Mouse (Mus musculus) MEL (cell line): ENCODE results near the gene Gtf2h1. TPM values are rescaled to one million over a fixed set of nuclear protein-coding genes. Genes with fewer than 3 reads are reported as not detected.

Source experiments
- DNase-seq: peaks from one replicate; pipeline ENCODE4 v3.0.0; 2011; ENCODE audit warnings: low read depth, low spot score
- H3K27ac ChIP-seq: 2 replicates; pipeline ENCODE4 v1.5.1; 2012; ENCODE audit warnings: low read depth, mild to moderate bottlenecking, control low read depth, low read length, moderate library complexity; ENCODE audit not compliant: control insufficient read depth
- H3K27me3 ChIP-seq, 2 experiments: fragments of 150-350 bp in 1 of 2; sonication (generic) in 1 of 2; 2 replicates each; pipeline ENCODE4 v1.6.1; 2012; ENCODE audit warnings: low read length in 2 of 2, mild to moderate bottlenecking in 2 of 2, improper control_type of control experiment in 1 of 2, moderate library complexity in 1 of 2; ENCODE audit not compliant: insufficient read depth in 2 of 2, control insufficient read depth in 1 of 2
- H3K36me3 ChIP-seq, 2 experiments: 2 replicates each; pipeline ENCODE4 v1.6.1; 2012 to 2014; ENCODE audit warnings: low read length in 2 of 2, improper control_type of control experiment in 1 of 2, inconsistent platforms in 1 of 2, mild to moderate bottlenecking in 1 of 2; ENCODE audit not compliant: insufficient read depth in 2 of 2, control insufficient read depth in 1 of 2
- H3K4me1 ChIP-seq, 2 experiments: fragments of 150-350 bp in 1 of 2; sonication (generic) in 1 of 2; 2 replicates each; pipeline ENCODE4 v1.6.1; 2012; ENCODE audit warnings: low read length in 2 of 2, improper control_type of control experiment in 1 of 2, mild to moderate bottlenecking in 1 of 2; ENCODE audit not compliant: insufficient read depth in 2 of 2, control insufficient read depth in 1 of 2
- H3K4me3 ChIP-seq, 2 experiments: fragments of 150-350 bp in 1 of 2; sonication (generic) in 1 of 2; 2 replicates each; pipeline ENCODE4 v1.5.1; 2012; ENCODE audit warnings: low read depth in 2 of 2, low read length in 2 of 2, mild to moderate bottlenecking in 2 of 2, moderate library complexity in 2 of 2, control low read depth in 1 of 2, improper control_type of control experiment in 1 of 2; ENCODE audit not compliant: control insufficient read depth in 1 of 2, insufficient read depth in 1 of 2
- H3K79me2 ChIP-seq: 2 replicates; pipeline ENCODE4 v1.6.1; 2012; ENCODE audit warnings: mild to moderate bottlenecking, low read length, moderate library complexity; ENCODE audit not compliant: control insufficient read depth, poor library complexity, insufficient read depth
- H3K9ac ChIP-seq: 2 replicates; pipeline ENCODE4 v1.6.1; 2012; ENCODE audit warnings: low read depth, mild to moderate bottlenecking, control low read depth, low read length, moderate library complexity; ENCODE audit not compliant: control insufficient read depth, poor library complexity, severe bottlenecking
- H3K9me3 ChIP-seq: fragments of 150-350 bp; sonication (generic); replicated peaks from 2 replicates; pipeline ENCODE4 v1.6.1; 2012; ENCODE audit warnings: mild to moderate bottlenecking, low read length, improper control_type of control experiment, moderate library complexity; ENCODE audit not compliant: insufficient read depth
- CHD1 ChIP-seq: IDR thresholded peaks from 2 replicates; pipeline ENCODE4 v1.6.1; 2012; ENCODE audit warnings: low read depth, mild to moderate bottlenecking, inconsistent platforms, low read length, improper control_type of control experiment
- CHD2 ChIP-seq: IDR thresholded peaks from 2 replicates; pipeline ENCODE4 v1.6.1; 2011; ENCODE audit warnings: low read length, improper control_type of control experiment
- ELF1 ChIP-seq: IDR thresholded peaks from 2 replicates; pipeline ENCODE4 v1.6.1; 2014; ENCODE audit warnings: low read depth, mild to moderate bottlenecking, inconsistent platforms, low read length, improper control_type of control experiment, moderate library complexity
- ETS1 ChIP-seq: IDR thresholded peaks from 2 replicates; pipeline ENCODE4 v1.6.1; 2012; ENCODE audit warnings: low read depth, mild to moderate bottlenecking, inconsistent platforms, low read length, improper control_type of control experiment, moderate library complexity
- GABPA ChIP-seq: IDR thresholded peaks from 2 replicates; pipeline ENCODE4 v1.6.1; 2012; ENCODE audit warnings: low read depth, mild to moderate bottlenecking, inconsistent platforms, low read length, improper control_type of control experiment, moderate library complexity
- GATA1 ChIP-seq: IDR thresholded peaks from 2 replicates; pipeline ENCODE4 v1.6.1; 2011; ENCODE audit warnings: low read depth, low read length, improper control_type of control experiment
- HCFC1 ChIP-seq: IDR thresholded peaks from 2 replicates; pipeline ENCODE4 v1.6.1; 2012; ENCODE audit warnings: low read depth, mild to moderate bottlenecking, inconsistent platforms, low read length, improper control_type of control experiment, moderate library complexity
- JUND ChIP-seq: IDR thresholded peaks from 2 replicates; pipeline ENCODE4 v1.6.1; 2011; ENCODE audit warnings: low read depth, mild to moderate bottlenecking, improper control_type of control experiment, low read length
- MAX ChIP-seq: IDR thresholded peaks from 2 replicates; pipeline ENCODE4 v1.6.1; 2011; ENCODE audit warnings: low read length, improper control_type of control experiment
- MAZ ChIP-seq: IDR thresholded peaks from 2 replicates; pipeline ENCODE4 v1.6.1; 2012; ENCODE audit warnings: low read depth, mild to moderate bottlenecking, inconsistent platforms, low read length, improper control_type of control experiment
- MEF2A ChIP-seq: IDR thresholded peaks from 2 replicates; pipeline ENCODE4 v1.6.1; 2014; ENCODE audit warnings: low read depth, mild to moderate bottlenecking, inconsistent platforms, low read length, improper control_type of control experiment; ENCODE audit not compliant: poor library complexity, insufficient replicate concordance, severe bottlenecking; ENCODE audit errors: extremely low read depth
- MXI1 ChIP-seq: IDR thresholded peaks from 2 replicates; pipeline ENCODE4 v1.6.1; 2011; ENCODE audit warnings: mild to moderate bottlenecking, low read depth, low read length, improper control_type of control experiment
- NELFE ChIP-seq: IDR thresholded peaks from 2 replicates; pipeline ENCODE4 v1.6.1; 2011; ENCODE audit warnings: low read depth, low read length, improper control_type of control experiment
- POLR2A ChIP-seq, 2 experiments: IDR thresholded peaks; 2 replicates each; pipeline ENCODE4 v1.6.1; 2011 to 2012; ENCODE audit warnings: low read length in 2 of 2, mild to moderate bottlenecking in 2 of 2, control low read depth in 1 of 2, improper control_type of control experiment in 1 of 2, low read depth in 1 of 2, moderate library complexity in 1 of 2; ENCODE audit not compliant: control insufficient read depth in 1 of 2, insufficient read depth in 1 of 2, poor library complexity in 1 of 2
- RAD21 ChIP-seq: IDR thresholded peaks from 2 replicates; pipeline ENCODE4 v1.6.1; 2011; ENCODE audit warnings: mild to moderate bottlenecking, low read depth, low read length, improper control_type of control experiment
- SIN3A ChIP-seq: IDR thresholded peaks from 2 replicates; pipeline ENCODE4 v1.6.1; 2012; ENCODE audit warnings: low read length, improper control_type of control experiment, inconsistent platforms
- SMC3 ChIP-seq: IDR thresholded peaks from 2 replicates; pipeline ENCODE4 v1.6.1; 2011; ENCODE audit warnings: low read depth, low read length, improper control_type of control experiment
- TAL1 ChIP-seq: IDR thresholded peaks from 2 replicates; pipeline ENCODE4 v1.6.1; 2012; ENCODE audit warnings: mild to moderate bottlenecking, inconsistent platforms, low read length, moderate library complexity, mixed read lengths
- TBP ChIP-seq: IDR thresholded peaks from 2 replicates; pipeline ENCODE4 v1.8.0; 2011; ENCODE audit warnings: low read depth, low read length, improper control_type of control experiment
- TCF12 ChIP-seq: IDR thresholded peaks from 2 replicates; pipeline ENCODE4 v1.6.1; 2014; ENCODE audit warnings: low read depth, mild to moderate bottlenecking, inconsistent platforms, low read length, improper control_type of control experiment, moderate library complexity
- USF1 ChIP-seq: IDR thresholded peaks from 2 replicates; pipeline ENCODE4 v1.6.1; 2014; ENCODE audit warnings: low read depth, mild to moderate bottlenecking, inconsistent platforms, low read length, improper control_type of control experiment, moderate library complexity
- ZKSCAN1 ChIP-seq: IDR thresholded peaks from 2 replicates; pipeline ENCODE4 v1.6.1; 2012; ENCODE audit warnings: low read depth, mild to moderate bottlenecking, inconsistent platforms, low read length, improper control_type of control experiment, moderate library complexity
- ZMIZ1 ChIP-seq: IDR thresholded peaks from 2 replicates; pipeline ENCODE4 v1.6.1; 2012; ENCODE audit warnings: low read depth, mild to moderate bottlenecking, inconsistent platforms, low read length, improper control_type of control experiment, moderate library complexity
- polyA plus RNA-seq, 2 experiments: library from polyadenylated mRNA; stranded (reverse) in 1 of 2; unstranded in 1 of 2; fragments of >175 nt in 1 of 2; fragments of >200 nt in 1 of 2; gene quantifications; 2 replicates each; pipeline versions ENCODE4 v1.2.1 to v1.2.4; 2012; ENCODE audit warnings: low replicate concordance in 2 of 2, low read depth in 1 of 2; ENCODE audit not compliant: insufficient read length in 2 of 2, insufficient read depth in 1 of 2, missing spikeins in 1 of 2
- total RNA-seq: library from RNA; depleted of rRNA; stranded (reverse); fragments of 300-350 nt; gene quantifications from 2 replicates; pipeline ENCODE4 v1.2.3, GENCODE M21; 2012

Gtf2h1 gene
- total and polyA plus RNA-seq, 3 experiments, result 105 to 142 TPM; not detected in 1

GRCm38 (mm10) chr7:46838104-46838671, 42.3 kb downstream of the Gtf2h1 start:
- Histone ChIP-seq H3K9me3 (no peaks in the 10 kb centered on the region), H3K27me3 (no peaks in the 10 kb centered on the region), H3K79me2 (no peaks in the 10 kb centered on the region), H3K4me1 (peaks cover 19 to 30% of the 10 kb centered on the region in 2 experiments), H3K27ac (peak overlapping the region; percentile 52), H3K9ac (peak overlapping the region; percentile 64), H3K36me3 (peaks cover 0 to 18% of the 10 kb centered on the region in 2 experiments; a peak in 2 of 4 replicates), H3K4me3 (peak overlapping the region; percentile 45 to 55)
- TF ChIP-seq USF1 (no peak), JUND (no peak), MAX (no peak), ZKSCAN1 (no peak), TAL1 (no peak), SIN3A (peak; percentile 42; the same call in 1 of the 2 replicates), NELFE (no peak), MXI1 (peak; percentile 18; the same call in 1 of the 2 replicates), MAZ (peak; percentile 82; the same call in 1 of the 2 replicates), ZMIZ1 (peak; percentile 64; the same call in 1 of the 2 replicates), POLR2A (IDR thresholded peaks at IDR 0.05; ENCODE audit: control insufficient read depth in 1 of 2, insufficient read depth in 1 of 2, low read depth in 1 of 2, low read length in 2 of 2, poor library complexity in 1 of 2) (peak; percentile 34 to 37; a peak in 1 of 4 replicates), TCF12 (0 out of 2 replicates have a peak, but pooled peaks have one; percentile 4)
- DNase-seq, result peak; percentile 82

DNA sequence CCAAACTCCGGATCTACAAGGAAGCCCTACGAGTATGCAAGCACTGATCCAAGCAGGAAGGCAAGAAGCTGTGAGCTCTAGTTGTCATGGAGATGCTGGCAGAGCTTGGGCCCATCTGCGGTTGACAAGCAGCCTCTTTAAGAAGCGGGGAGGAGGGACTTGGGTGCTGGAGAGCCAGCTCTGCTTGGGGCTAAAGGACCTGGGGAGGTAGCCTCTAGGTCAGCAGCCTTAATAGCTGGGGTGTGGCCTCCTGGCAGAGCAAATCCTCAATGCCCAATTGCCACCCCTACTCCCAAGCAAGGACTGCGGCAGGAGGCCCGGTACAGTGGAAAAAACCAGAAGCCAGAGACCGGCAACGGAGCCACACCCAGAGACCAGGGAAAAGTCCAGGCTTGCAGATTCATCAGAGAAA, 43.0 kb downstream of the Gtf2h1 start:
- Histone ChIP-seq H3K4me1 (peaks cover 14 to 25% of the 10 kb centered on the region in 2 experiments), H3K36me3 (peaks cover 0 to 14% of the 10 kb centered on the region in 2 experiments; a peak in 2 of 4 replicates), H3K27me3 (no peaks in the 10 kb centered on the region)
- no peak for TF ChIP-seq CHD1
- TF ChIP-seq MXI1, result peak; percentile 55; the same call in 1 of the 2 replicates
- TF ChIP-seq TBP, result no peak
- TF ChIP-seq TAL1, result no peak
- TF ChIP-seq SIN3A, result peak; percentile 76
- TF ChIP-seq SMC3, result no peak
- 0 out of 2 replicates have a peak, but pooled peaks have one; percentile 24 for TF ChIP-seq ELF1
- TF ChIP-seq ZKSCAN1, result no peak
- TF ChIP-seq HCFC1, result peak; percentile 54; the same call in 1 of the 2 replicates
- TF ChIP-seq CHD2, result no peak
- TF ChIP-seq GATA1, result no peak
- TF ChIP-seq MEF2A, result no peak
- TF ChIP-seq GABPA, result no peak
- no peak for TF ChIP-seq RAD21
- 0 out of 2 replicates have a peak, but pooled peaks have one; percentile 12 for TF ChIP-seq ETS1
- TF ChIP-seq, all 39 proteins: peak for 5
- DNase-seq, result peak; percentile 90
- Histone ChIP-seq H3K9me3 (no peaks in the 10 kb centered on the region), H3K79me2 (no peaks in the 10 kb centered on the region), H3K27ac (peak overlapping the region; percentile 40; the same call in 1 of the 2 replicates), H3K4me3 (peak overlapping the region; percentile 44 to 55), H3K9ac (peak overlapping the region; percentile 35)
